Mouse (Mus musculus) kidney, postnatal 10 days (tissue): Measurements from ENCODE around the gene 4931428F04Rik.
"Not testable (repeated sequence)": the region's sequence is repeated elsewhere in the genome, so short reads cannot be mapped to it uniquely, and the experiment has no call there.

Experiments
- DNase-seq: peaks from one replicate; pipeline ENCODE4 v3.0.0; 2021; ENCODE audit warnings: mixed read lengths

The 4931428F04Rik gene

GRCm38 (mm10) chr8:105259721-105260320, 29.8 kb downstream of the 4931428F04Rik start:
- peak; percentile 87 for DNase-seq

DNA sequence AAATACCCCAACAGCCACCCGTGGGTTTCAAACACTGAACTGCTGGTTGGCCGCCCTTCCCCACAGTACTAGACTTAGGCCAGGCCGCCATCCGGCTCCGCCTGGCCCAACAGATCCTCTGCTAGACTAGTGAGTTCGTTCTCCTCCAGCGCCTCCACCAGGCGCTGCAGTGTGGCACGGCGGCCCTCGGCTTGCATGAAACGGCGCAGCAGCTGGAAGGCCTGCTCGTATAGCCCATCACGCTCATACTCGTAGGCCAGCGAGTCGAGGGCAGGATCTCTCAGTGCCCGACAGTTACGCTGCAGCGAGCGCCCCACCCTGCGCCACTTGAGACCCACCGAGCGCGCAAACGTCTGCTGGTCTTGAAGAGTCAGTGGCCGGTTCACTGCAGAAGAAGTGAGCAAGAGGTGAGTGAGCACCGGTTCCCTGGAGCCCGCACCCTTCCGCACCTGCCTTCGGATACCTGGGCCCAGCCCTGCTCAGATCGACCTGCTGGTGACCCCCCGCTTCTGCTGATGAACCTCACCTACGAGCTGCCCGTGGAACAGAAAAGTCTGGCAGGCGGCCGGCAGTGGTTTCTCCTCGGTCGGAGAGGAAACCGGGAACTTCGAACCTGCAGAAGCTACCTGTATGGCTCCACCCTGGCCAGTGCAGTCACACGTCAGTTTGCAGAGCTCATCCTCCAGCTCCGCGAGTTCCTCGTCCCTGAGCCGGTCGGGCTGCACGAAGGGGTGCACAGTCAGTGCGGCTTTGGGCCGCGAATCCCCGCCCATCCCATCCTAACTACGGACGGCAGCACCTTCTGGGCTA, 30.5 kb downstream of the 4931428F04Rik start:
- peak; percentile 46 for DNase-seq

DNA sequence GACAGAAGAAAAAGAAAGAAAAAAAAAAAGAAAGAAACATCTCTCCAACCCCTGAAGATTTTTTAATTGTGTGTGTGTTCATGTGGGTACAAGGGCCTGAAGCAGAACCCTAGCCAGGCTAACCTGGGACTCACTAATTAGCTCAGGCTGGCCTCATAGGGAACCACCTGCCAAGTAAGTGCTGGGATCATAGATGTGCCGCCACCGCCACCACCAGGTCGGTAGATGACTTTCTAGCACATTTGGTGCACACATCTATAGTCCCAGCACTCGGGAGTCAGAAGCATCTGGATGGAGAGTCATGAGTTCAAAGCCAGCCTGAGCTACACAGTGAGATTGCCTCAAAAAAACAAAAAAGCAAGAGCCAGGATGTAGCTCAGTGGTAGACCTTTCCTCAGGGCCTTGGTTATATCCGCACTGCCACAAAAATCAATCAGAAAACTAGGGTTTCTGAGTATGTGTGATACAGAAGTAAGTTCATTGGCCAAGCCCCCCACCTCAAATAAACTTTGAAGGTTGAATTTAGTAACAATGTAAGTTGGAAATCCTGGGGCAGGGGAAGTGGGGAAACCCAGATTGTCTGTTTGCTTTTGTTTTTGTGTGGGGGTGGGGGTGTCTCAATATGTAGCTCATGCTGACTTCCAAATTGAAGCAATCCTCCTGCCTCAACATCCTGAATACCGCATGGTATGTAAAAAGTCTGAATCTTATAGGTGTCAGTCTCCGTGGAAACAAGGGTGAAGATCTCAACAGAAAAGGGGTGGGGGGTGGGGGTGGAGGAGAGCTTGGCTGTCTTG, 32.1 kb downstream of the 4931428F04Rik start:
- DNase-seq, result no peak

GRCm38 (mm10) chr8:105254966-105255350, 34.7 kb downstream of the 4931428F04Rik start, which contains the start of gene B3gnt9:
B3gnt9 (minus strand) TSS chr8:105255153.
- peak; percentile 74 for DNase-seq

- peak; percentile 96 for DNase-seq
These were observed 35.3 kb downstream of the 4931428F04Rik start for GRCm38 (mm10) chr8:105254152-105254965.

- DNase-seq, result peak; percentile 26
These were observed 35.9 kb downstream of the 4931428F04Rik start for GRCm38 (mm10) chr8:105253766-105254151.

GRCm38 (mm10) chr8:105252680-105253537, 36.8 kb downstream of the 4931428F04Rik start:
- DNase-seq, result no peak

DNA sequence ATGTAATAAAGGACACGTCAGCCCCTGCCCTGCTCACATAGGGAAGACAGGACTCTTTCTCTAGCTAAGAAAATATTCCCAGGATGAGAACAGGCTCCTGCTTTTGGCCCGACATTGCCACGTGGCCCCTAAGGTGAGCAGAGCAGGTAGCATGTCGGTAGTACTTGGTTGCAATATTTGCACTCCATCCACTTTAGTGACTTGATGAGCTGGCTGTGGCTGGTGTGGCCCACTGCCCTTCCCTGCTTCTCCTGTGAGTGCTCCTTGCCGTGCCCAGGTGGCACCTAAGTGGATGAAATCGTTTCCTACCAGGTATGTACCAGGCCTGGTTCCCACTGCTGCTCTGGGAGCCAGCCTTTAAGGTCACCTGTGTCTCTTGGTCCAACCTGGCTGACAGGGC, 37.7 kb downstream of the 4931428F04Rik start:
- DNase-seq, result no peak

DNA sequence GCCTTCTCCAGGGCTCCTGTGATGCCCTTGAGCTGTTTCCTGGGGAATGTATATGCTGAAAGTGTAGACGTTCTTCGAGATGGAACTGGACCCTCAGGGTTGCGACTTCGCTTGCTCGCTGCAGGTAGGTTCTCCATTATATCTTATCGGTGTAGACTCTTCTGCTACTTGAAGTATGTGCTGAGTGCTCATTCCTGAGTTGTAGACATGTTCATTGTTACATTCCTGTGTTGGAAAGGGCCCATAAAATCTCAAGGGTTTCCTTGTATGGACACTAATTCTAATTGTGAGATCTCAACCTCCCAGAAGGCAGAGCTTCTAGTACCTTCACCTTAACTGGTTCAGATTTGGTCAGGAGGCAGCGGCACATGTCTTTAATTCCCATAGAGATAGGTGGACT, 48.6 kb downstream of the 4931428F04Rik start:
- DNase-seq, result no peak

GRCm38 (mm10) chr8:105237442-105238142, 52.1 kb downstream of the 4931428F04Rik start:
- no peak for DNase-seq

DNA sequence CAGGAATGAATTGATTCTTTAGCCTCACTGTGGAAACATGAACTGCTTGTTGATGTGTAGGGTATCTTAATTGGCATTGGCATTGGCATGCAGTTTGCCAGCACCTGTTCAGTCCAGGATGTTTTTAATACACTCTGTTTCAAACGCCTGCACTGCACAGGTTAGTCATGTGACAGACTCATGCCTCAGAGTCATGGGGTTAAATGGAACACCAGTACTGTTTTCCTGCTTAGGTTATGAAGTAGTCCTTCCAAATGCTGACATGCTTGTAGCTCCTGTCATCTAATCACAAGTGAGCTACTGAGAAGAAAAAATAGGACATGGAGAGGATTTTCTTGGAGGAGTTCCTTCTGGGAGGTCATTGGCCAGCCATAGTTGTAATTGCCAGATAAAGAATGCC, 54.5 kb downstream of the 4931428F04Rik start:
- no peak for DNase-seq

DNA sequence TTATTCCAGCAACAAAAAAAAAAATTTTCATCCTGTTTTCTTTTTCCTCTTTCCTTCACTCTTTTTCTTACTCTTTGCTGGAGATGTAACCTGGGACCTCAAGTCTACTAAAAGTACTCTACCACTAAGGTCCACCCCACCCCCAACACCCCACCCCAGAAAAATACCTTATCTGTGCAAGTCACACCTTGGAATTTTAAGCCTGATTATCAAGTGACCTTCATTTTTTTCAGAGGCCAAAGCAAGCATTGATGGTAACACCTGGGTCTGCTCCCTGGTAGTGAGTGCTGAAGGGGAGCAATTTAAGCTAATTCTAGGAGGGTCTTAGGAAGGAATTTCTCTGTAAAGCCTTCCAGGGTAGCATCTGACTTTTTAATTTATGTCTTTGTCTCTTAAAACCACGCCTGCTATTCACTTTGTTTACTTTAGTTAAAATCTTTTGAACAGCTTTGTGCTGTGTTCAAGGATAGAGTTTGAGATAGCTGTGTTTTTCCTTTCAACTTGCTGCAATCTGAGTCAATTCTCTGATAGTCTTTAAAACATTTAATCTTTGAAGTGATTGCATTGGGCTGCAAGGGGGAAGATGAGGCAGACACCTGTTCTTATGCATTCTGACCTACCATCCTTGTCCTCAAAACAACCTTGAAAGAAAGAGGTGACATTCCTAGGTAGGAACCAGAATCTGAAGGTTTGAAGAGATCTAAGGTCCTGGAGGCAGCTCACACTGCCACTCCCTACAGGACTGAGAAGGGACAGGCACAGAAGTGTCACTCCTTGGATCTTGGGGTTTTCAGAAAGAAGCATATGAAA, 56.3 kb downstream of the 4931428F04Rik start:
- no peak for DNase-seq

GRCm38 (mm10) chr8:105232321-105232693, 57.4 kb downstream of the 4931428F04Rik start:
- DNase-seq, result not testable (repeated sequence)

DNA sequence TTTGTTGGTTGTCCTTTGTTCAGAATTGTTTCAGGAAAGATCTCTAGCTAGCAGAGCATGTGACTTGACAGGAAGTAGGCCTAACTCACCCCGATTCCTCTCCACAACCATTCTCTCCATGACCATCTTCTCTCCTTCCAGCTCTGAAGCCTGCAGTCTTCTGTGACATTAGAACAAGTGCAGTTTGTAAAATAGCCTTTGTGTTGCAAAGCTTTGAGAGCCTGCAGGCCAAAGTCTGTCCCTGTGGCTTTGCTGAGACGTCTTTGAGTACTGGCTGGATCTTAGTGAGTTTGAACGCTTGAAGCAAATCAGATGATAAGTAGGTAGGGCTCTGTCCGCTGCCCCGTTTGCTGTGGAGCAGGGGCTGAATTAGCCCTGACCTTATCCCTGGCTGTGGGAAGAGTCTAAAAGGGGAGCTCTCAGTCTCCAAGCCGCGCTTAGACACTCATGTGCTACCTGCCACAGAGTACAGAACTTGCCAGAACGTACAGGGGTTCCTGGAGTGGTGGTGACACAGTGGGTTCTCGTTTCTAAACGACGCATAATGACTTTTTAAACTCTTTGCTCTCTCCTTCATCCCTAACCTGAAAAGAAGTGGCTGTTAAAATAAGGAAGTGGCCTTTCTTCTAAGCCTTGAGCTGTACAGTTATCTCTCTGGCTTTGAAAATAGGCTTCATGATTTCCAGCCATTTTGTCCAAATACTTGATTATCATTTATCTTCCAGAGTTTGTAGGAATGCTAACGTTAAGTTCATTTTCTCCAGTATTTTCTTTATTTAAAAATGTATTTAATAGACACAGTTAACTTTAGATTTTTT, 58.0 kb downstream of the 4931428F04Rik start:
- DNase-seq, result no peak
